Mouse (Mus musculus): ENCODE measurements at regions not wholly inside any gene's neighbourhood (a gene's known extent, or its start where the extent isn't known, plus 50 kb on each side); places are given as distances from the start of the nearest gene placed in this dataset.
"Not testable (repeated sequence)": the region's sequence is repeated elsewhere in the genome, so short reads cannot be mapped to it uniquely, and the experiment has no call there.

DNA sequence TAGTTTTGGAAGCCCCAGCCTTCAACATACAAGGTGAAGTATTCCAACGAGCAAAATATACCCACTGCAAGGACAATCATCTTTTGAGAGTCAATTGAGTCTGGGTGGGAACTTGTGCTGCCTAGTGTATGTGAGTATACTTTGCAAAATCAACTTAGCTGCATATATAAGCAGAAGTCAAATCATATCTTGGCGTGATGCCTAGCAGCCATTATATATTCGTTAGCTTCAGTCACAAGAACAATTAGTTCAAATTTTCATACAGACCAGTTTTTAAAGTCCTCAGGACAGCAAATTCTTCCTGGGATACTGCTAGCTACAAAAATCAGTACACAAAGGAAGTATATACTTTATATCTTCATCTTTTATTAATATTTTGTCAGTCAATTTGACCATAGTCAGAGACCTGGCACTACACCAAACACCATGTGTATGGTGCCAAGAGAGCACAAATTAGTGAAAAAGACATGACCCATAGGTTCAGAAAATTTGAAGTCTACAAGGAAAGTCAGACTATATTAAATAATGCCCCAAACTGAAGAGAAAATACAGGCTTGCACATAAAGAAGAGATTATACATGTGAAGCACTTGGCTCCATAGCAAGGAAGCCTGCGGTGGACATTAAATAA, 120.5 kb upstream of the Creb1 start:
- Histone ChIP-seq H3K36me3 (ENCODE audit: control insufficient read depth, insufficient read depth, low read length, poor library complexity, severe bottlenecking) (no peaks in the 10 kb centered on the region), H3K4me1 (ENCODE audit: control insufficient read depth in 2 of 2, insufficient read depth in 2 of 2, low read length in 2 of 2, poor library complexity in 1 of 2) (peaks cover 0 to 4% of the 10 kb centered on the region in 2 experiments; a peak in 1 of 4 replicates), H3K4me3 (ENCODE audit: insufficient read depth in 1 of 2, low read depth in 1 of 2, low read length in 2 of 2, poor library complexity in 1 of 2, severe bottlenecking in 1 of 2) (no peak overlapping the region), H3K27ac (ENCODE audit: insufficient read depth, low read depth, low read length, poor library complexity, severe bottlenecking) (no peak overlapping the region), H3K9me3 (ENCODE audit: control insufficient read depth, insufficient read depth, low read depth, low read length) (no peaks in the 10 kb centered on the region), H3K9ac (ENCODE audit: insufficient read depth, low read depth, low read length, poor library complexity, severe bottlenecking) (no peak overlapping the region)
- in situ Hi-C loops (cut with MboI; ENCODE audit: low sequenced_read_pairs in 2 of 2, unreplicated experiment in 2 of 2) = no loop called here
- TF ChIP-seq MAFK (IDR thresholded peaks at IDR 0.05; ENCODE audit: insufficient read depth, low read depth, low read length) (no peak), HCFC1 (IDR thresholded peaks at IDR 0.05; ENCODE audit: borderline replicate concordance, insufficient read depth, low read length) (no peak), CHD2 (IDR thresholded peaks at IDR 0.05; ENCODE audit: low read depth, low read length) (no peak), ZC3H11A (IDR thresholded peaks at IDR 0.05; ENCODE audit: borderline replicate concordance, low read depth, low read length) (no peak)
- no peak for DNase-seq (ENCODE audit: low read depth, low spot score)

DNA sequence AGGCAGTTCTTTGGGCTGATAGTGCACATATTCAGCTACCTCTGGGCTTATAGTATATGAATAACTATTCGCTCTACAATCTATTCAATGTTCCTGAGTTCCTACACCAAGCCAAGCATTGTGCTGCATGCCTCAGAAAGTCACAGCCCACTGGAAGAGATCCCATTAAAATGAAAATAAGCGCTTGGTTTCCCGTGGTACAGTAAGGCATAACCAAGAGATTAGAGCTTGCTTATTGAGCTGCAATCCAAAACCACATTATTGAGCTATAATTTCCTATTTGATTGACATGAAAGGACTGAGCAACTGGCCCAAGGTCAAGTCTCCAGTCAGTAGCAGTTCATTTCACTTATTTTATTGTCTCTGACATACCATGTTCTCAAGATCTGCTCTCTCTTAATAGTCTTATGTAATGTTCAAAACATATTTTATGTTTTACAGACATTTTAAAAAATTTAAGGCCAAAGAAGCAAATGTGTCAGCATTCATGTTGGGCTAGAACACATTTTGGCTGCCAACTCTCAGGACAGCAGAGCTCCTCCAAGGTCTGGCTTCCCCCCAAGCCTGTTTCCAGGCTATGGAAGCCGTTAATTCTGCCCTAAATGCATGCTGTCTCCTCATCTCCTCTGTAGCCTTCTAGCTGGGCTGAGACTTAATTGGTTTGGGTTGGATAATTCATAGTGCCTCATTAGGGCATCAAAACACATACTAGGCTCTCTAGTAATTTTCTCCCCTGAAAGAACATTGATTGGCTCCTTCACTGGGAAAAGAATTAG, 123.5 kb upstream of the Creb1 start:
- DNase-seq (ENCODE audit: low read depth, low spot score) = no peak
- Histone ChIP-seq H3K4me3 (ENCODE audit: insufficient read depth in 1 of 2, low read depth in 1 of 2, low read length in 2 of 2, poor library complexity in 1 of 2, severe bottlenecking in 1 of 2) (no peak overlapping the region), H3K9me3 (ENCODE audit: control insufficient read depth, insufficient read depth, low read depth, low read length) (no peaks in the 10 kb centered on the region), H3K36me3 (ENCODE audit: control insufficient read depth, insufficient read depth, low read length, poor library complexity, severe bottlenecking) (no peaks in the 10 kb centered on the region), H3K27ac (ENCODE audit: insufficient read depth, low read depth, low read length, poor library complexity, severe bottlenecking) (no peak overlapping the region), H3K4me1 (ENCODE audit: control insufficient read depth in 2 of 2, insufficient read depth in 2 of 2, low read length in 2 of 2, poor library complexity in 1 of 2) (no peaks in the 10 kb centered on the region), H3K9ac (ENCODE audit: insufficient read depth, low read depth, low read length, poor library complexity, severe bottlenecking) (no peak overlapping the region)
- in situ Hi-C loops (cut with MboI; ENCODE audit: low sequenced_read_pairs in 2 of 2, unreplicated experiment in 2 of 2) = no loop called here
- no peak for TF ChIP-seq ZNF384 (IDR thresholded peaks at IDR 0.05; ENCODE audit: low read depth, low read length)
- TF ChIP-seq CHD2 (IDR thresholded peaks at IDR 0.05; ENCODE audit: low read depth, low read length) = no peak
- no peak for TF ChIP-seq ZC3H11A (IDR thresholded peaks at IDR 0.05; ENCODE audit: borderline replicate concordance, low read depth, low read length)

DNA sequence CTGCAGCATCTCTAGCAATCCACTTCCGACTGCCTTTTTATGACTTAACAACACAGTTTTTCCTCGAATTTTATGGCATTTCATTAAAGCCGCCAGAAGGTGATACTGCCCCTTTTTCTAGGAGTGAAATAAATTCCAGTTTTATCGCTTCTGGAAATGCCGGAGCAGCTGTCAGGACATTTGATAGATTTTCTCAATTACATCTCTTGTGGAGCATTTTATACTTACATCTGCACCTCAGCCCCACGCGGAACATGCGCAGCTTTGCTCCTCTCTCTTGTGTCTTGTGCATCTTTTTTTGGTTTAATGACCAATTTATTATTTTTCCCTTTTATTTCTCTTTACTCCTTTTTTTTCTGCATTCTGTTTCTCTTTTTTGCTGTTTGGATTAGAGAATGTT, 140.9 kb upstream of the Creb1 start:
- no peak overlapping the region for H3K27ac ChIP-seq (ENCODE audit: insufficient read depth, low read depth, low read length, poor library complexity, severe bottlenecking)
- in situ Hi-C loops (cut with MboI; ENCODE audit: low sequenced_read_pairs in 2 of 2, unreplicated experiment in 2 of 2) = no loop called here
- H3K4me3 ChIP-seq (ENCODE audit: insufficient read depth in 1 of 2, low read depth in 1 of 2, low read length in 2 of 2, poor library complexity in 1 of 2, severe bottlenecking in 1 of 2) = no peak overlapping the region
- H3K9ac ChIP-seq (ENCODE audit: insufficient read depth, low read depth, low read length, poor library complexity, severe bottlenecking) = no peak overlapping the region
- no peaks in the 10 kb centered on the region for H3K4me1 ChIP-seq (ENCODE audit: control insufficient read depth in 2 of 2, insufficient read depth in 2 of 2, low read length in 2 of 2, poor library complexity in 1 of 2)
- no peaks in the 10 kb centered on the region for H3K36me3 ChIP-seq (ENCODE audit: control insufficient read depth, insufficient read depth, low read length, poor library complexity, severe bottlenecking)
- TF ChIP-seq HCFC1 (IDR thresholded peaks at IDR 0.05; ENCODE audit: borderline replicate concordance, insufficient read depth, low read length) (no peak), CHD2 (IDR thresholded peaks at IDR 0.05; ENCODE audit: low read depth, low read length) (no peak), MAFK (IDR thresholded peaks at IDR 0.05; ENCODE audit: insufficient read depth, low read depth, low read length) (no peak), ZC3H11A (IDR thresholded peaks at IDR 0.05; ENCODE audit: borderline replicate concordance, low read depth, low read length) (no peak), ZNF384 (IDR thresholded peaks at IDR 0.05; ENCODE audit: low read depth, low read length) (no peak)
- DNase-seq (ENCODE audit: low read depth, low spot score) = no peak
- no peaks in the 10 kb centered on the region for H3K9me3 ChIP-seq (ENCODE audit: control insufficient read depth, insufficient read depth, low read depth, low read length)

DNA sequence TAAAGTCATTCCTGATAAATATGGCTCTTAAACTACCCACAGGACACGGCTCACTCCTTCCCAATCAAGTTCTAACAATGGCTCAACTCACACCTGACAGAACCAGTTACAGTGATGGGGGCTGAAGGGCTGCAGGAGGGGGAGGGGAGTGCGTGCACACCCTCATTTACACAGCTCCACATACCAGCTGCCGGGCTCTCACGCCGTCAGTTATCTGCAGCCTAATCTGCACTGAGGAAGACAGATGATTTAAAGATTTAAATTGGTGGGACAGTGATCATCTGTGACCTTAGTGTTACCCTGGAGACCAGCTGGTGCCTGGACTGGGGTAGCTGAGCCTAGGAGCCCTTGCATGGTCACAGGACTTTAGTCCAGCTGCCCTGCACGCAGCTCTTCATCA, 151.2 kb upstream of the Creb1 start:
- TF ChIP-seq HCFC1 (IDR thresholded peaks at IDR 0.05; ENCODE audit: borderline replicate concordance, insufficient read depth, low read length) = no peak
- no peak for TF ChIP-seq MAFK (IDR thresholded peaks at IDR 0.05; ENCODE audit: insufficient read depth, low read depth, low read length)
- no peak for TF ChIP-seq ZNF384 (IDR thresholded peaks at IDR 0.05; ENCODE audit: low read depth, low read length)
- no peak for TF ChIP-seq CHD2 (IDR thresholded peaks at IDR 0.05; ENCODE audit: low read depth, low read length)
- no peak for TF ChIP-seq ZC3H11A (IDR thresholded peaks at IDR 0.05; ENCODE audit: borderline replicate concordance, low read depth, low read length)
- in situ Hi-C loops (cut with MboI; ENCODE audit: low sequenced_read_pairs in 2 of 2, unreplicated experiment in 2 of 2) = no loop called here
- H3K4me3 ChIP-seq (ENCODE audit: insufficient read depth in 1 of 2, low read depth in 1 of 2, low read length in 2 of 2, poor library complexity in 1 of 2, severe bottlenecking in 1 of 2) = no peak overlapping the region
- no peaks in the 10 kb centered on the region for H3K9me3 ChIP-seq (ENCODE audit: control insufficient read depth, insufficient read depth, low read depth, low read length)
- H3K9ac ChIP-seq (ENCODE audit: insufficient read depth, low read depth, low read length, poor library complexity, severe bottlenecking) = no peak overlapping the region
- H3K4me1 ChIP-seq (ENCODE audit: control insufficient read depth in 2 of 2, insufficient read depth in 2 of 2, low read length in 2 of 2, poor library complexity in 1 of 2) = no peaks in the 10 kb centered on the region
- no peak for DNase-seq (ENCODE audit: low read depth, low spot score)
- no peaks in the 10 kb centered on the region for H3K36me3 ChIP-seq (ENCODE audit: control insufficient read depth, insufficient read depth, low read length, poor library complexity, severe bottlenecking)
- no peak overlapping the region for H3K27ac ChIP-seq (ENCODE audit: insufficient read depth, low read depth, low read length, poor library complexity, severe bottlenecking)

DNA sequence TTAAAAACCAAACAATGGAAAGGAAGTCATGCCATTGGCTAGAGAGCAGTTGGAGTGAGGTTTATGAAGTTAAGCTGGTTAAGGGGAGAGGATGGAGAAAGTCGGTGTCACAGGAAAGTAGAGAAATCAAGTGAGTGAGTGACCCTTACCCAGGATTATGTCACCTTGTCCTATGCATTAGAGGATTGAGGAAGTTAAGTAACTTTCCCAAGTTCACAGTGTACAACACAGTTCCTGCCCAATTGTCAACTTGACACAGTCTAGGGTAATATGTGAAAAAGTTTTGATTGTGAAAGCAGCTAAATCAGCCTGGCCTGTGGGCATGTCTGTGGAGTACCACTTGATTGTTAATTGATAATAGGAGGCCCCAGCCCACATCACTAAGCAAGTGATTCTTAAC, 156.0 kb upstream of the Creb1 start:
- H3K9ac ChIP-seq (ENCODE audit: insufficient read depth, low read depth, low read length, poor library complexity, severe bottlenecking); H3K4me3 ChIP-seq (ENCODE audit: insufficient read depth in 1 of 2, low read depth in 1 of 2, low read length in 2 of 2, poor library complexity in 1 of 2, severe bottlenecking in 1 of 2); in situ Hi-C loops (cut with MboI; ENCODE audit: low sequenced_read_pairs in 2 of 2, unreplicated experiment in 2 of 2); H3K4me1 ChIP-seq (ENCODE audit: control insufficient read depth in 2 of 2, insufficient read depth in 2 of 2, low read length in 2 of 2, poor library complexity in 1 of 2); H3K9me3 ChIP-seq (ENCODE audit: control insufficient read depth, insufficient read depth, low read depth, low read length); DNase-seq (ENCODE audit: low read depth, low spot score); H3K36me3 ChIP-seq (ENCODE audit: control insufficient read depth, insufficient read depth, low read length, poor library complexity, severe bottlenecking); H3K27ac ChIP-seq (ENCODE audit: insufficient read depth, low read depth, low read length, poor library complexity, severe bottlenecking): not testable (repeated sequence)
